Mouse (Mus musculus) forelimb bud, embryonic 11.5 days (tissue): ENCODE results near the gene Ifnar2.

Source experiments
- DNase-seq: peaks from one replicate; pipeline ENCODE4 v3.0.0-alpha.2; 2012; ENCODE audit warnings: low read depth, low spot score

The Ifnar2 gene

GRCm38 (mm10) chr16:91372577-91373472 lies at the start of gene Ifnar2:
Gene Ifnar2 (plus strand): TSS chr16:91372783.
- DNase-seq = peak; percentile 62

DNA sequence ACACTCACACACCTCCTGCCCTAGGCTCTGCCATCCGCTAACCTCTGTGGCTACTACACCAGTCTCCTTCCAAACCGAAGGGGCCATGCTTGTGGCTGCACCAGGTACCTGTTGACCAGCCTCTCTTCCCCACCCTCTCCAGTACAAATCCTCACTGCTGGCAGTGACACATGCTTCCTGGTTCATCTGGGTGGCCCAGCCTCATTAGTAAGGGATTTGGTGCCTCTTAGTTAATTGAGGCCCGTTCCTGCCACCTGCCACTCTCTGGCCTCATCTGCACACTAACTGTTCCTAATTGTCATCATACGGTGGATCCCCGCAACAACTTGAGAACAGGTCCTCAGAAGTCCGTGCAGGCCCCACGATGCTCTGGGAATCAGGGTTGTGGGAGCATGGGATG lies 45.0 kb upstream of the Ifnar2 start:
- DNase-seq = no peak

GRCm38 (mm10) chr16:91328922-91329321 lies 43.7 kb upstream of the Ifnar2 start:
- DNase-seq = no peak

GRCm38 (mm10) chr16:91330496-91330895 lies 42.1 kb upstream of the Ifnar2 start:
- DNase-seq = no peak

DNA sequence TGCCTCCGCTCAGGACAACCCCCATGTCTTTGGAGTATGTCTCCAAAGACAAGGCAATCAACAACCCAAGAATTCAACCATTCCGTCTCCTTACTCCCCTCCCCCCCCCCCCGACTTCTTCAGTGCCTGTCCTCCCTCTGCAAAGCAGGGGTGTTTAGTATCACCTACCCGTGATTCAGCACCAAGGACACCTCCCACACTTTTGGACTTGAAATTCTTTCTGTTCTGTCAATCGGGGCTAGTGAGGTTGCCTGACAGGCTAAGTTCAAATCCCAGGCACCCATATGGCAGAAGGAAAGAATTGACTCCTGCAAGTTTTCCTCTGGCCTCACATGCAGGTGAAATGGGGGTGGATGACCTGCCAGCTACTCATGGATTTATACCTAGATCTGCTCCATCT lies 41.4 kb upstream of the Ifnar2 start:
- DNase-seq = peak; percentile 62

GRCm38 (mm10) chr16:91332880-91333279 lies 39.7 kb upstream of the Ifnar2 start:
- no peak for DNase-seq

GRCm38 (mm10) chr16:91334190-91334893 lies 38.2 kb upstream of the Ifnar2 start:
- DNase-seq = no peak

GRCm38 (mm10) chr16:91336753-91337152 lies 35.8 kb upstream of the Ifnar2 start:
- DNase-seq = no peak

DNA sequence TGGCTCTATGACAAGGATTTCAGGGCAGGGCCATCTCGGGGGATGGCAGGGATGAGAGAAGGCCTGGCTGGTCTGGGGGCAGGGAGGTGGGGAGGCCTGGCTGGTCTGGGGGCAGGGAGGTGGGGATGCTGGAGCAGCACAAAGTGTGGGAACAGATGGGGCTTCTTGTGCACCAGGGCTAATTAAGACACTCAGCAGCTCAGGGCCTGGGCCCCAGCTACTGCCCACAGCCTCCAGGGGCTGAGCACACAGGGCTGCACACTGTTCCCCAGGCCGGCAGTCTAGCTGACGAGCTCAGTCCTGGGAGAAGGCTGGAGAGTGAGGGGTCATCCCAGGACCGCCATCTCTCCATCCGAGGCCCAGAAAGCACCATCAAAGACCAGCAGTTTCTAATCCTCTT lies 35.1 kb upstream of the Ifnar2 start:
- no peak for DNase-seq

- no peak for DNase-seq
Observed at GRCm38 (mm10) chr16:91346491-91346890, 26.1 kb upstream of the Ifnar2 start.

DNA sequence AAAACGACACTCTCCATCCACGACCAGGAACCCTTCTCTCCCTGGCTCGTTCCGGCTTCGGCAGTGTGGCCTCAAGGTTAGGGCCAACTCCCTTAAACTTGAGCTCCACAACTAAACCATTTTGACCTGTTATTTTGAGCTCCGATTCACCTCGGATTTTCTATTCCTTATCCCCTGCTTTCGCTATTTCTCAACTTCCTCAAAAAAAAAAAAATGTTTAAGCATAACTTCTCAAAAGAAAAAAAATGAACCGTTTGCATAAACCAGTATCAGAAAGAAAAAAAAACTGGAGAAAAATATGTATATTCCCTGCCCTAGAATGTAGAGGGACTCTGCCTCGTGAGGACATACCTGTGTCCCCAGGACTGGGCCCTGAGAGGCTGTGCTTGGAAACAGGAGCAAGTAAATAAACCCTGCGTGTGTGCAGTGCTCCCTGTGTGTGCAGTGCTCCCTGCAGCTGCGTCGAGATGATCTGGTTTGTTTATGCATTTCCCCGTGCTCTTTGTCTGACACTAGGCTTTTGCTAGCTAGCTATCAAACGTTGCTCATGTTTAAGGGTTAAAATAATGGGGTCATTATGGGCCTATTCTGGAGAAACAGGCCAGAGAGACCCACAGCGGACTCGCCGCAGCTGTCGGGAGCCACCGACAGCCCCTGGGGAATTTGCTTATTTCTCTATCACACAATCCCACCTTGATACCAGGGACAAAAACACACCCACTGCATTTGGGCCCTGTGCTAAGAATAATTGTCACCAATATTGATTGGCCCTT lies 24.9 kb upstream of the Ifnar2 start:
- no peak for DNase-seq

- DNase-seq = no peak
Observed at GRCm38 (mm10) chr16:91348264-91348565, 24.4 kb upstream of the Ifnar2 start.

DNA sequence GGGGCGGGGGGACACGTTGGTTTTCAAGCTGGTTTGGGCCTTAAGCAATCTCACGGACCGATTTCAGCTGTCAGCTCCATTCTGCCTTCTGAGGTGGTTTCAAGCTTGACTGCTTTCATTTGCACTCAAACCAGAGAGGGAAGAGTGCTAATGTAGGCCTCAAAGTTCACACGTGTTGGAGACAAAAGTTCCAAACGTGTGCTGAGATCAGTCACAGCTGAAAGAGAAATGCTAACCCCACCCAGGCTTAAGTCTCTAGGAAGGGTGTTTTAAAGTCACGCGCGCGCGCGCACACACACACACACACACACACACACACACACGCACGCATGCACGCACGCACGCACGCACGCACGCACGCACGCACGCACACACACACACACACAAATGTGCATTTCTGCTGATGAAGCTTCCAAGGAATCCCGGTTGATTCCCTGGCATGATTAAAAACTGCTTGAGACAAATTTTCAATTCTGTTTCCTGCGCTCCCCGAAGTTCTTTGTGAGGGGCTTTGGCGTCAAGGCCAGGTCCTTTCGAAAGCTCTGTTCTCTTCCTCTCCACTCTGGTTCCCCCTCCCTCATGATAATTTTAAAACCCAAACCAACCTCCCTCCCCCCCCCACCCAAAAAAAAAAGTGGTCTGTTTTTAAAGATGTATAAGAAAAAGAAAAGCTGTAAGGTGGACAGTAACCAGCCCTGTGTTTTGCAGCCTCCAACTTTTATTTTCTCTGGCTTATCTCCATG lies 23.8 kb upstream of the Ifnar2 start:
- no peak for DNase-seq

DNA sequence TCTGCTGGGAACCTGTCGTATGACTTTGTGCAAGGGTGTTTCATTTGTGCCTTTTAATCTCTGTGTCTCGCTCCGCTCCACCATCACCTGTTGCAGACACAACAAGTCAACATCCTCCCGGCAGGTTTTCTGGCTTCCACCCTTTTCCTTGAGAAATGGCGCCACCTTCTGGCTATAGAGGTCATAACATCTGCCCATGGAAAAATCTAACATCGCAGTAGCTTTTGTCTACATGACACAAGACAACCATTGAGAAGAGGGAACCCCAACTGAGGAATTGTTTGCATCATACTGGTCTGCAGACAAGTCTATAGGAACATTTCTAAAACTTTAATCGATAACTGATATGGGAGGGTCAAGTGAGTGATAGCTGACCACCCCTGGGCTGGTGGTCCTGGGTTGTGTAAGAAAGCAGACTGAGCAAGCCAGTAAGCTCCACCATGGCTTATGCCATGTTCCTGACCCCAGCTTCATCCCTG lies 20.5 kb upstream of the Ifnar2 start:
- peak; percentile 77 for DNase-seq

- DNase-seq = no peak
Observed at GRCm38 (mm10) chr16:91352749-91353148, 19.8 kb upstream of the Ifnar2 start.

DNA sequence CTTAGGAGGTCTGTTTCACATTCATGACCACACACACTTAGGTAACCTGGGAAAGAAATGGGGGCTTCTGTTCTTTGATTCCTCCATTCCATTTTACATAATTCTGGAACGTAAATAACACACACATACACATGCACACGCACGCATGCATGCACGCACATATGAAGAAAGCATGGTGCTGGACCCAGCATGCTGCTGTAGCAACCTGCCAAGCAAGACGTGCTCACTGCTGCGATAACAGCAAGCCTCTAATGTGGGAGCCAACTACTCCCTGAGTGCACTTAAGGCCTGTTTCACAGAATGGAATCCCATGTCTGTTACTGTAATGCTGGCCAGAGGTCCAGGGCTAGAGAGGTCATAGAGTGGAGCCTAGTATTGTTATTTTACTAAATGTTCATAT lies 19.4 kb upstream of the Ifnar2 start:
- no peak for DNase-seq

DNA sequence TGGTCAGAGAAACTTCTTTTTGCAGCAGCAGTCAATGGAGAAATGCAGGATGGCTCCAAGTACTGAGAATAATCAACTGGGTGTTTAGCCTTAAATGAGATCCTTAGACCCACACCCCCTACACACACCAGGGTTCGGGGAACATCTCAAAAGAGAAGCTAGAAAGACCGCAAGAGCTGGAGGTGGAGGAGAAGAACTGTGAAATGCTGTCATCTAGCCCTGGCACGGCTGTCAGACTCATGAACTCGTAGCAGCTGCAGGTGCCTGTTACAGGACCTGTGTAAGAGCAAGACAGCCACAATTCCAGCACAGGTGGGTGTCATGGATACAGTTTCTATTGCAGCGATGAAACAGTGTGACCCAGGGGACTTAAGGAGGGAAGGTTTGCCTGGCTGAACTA lies 18.9 kb upstream of the Ifnar2 start:
- DNase-seq = no peak

GRCm38 (mm10) chr16:91354599-91354998 lies 18.0 kb upstream of the Ifnar2 start:
- no peak for DNase-seq

DNA sequence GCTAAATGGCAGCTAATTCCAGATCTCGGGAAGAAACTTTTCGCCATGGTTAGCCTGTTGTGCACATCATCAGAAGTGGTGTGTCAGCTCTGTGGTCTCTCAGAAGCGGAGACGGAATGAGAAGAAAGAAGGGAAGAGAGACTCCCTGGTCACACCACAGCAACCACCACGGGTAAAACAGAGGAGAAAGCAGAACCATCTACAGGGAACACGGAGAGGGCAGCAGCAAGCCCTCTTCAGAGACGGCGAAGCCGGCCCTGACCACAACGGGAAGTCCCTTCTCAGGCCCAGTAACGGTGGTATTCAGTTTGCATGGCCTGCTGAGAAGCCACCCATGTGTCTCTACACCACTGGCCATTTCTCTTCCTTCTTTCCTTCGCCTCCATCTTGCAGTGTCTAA lies 17.4 kb upstream of the Ifnar2 start:
- no peak for DNase-seq

DNA sequence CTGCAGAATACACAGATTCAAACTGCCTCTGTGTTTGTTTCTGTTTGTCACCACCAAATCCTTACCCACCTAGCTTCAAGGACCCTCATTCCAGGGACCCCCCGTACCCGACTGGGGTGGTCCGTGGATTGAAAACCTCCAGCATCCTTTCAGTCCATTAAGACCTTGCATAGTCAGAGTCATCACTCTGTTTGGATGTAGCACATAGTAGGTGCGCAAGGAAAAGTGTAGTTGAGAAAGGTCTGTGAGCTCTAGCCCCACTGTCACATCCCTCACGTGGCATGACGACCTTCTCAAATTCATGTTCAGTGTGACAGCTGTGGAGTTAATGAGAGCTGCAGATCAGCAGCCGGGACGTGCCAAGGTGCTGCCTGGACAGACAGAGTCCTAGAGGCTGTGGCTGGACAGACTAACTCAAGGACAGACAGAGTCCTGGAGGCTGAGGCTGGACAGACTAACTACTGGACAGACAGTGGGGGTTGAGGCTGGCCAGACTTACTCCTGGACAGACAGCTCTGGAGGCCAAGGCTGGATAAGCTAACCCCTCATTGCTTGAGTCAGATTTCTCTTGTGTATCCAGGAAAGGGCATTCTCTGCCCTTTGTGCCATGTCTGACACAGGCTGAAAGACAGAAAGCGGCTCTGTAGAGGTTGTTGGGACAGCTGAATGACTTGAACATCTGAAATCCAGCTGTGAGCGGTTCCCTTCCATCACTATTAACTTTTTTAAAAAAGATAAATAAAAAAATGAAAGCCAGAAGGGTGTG lies 15.6 kb upstream of the Ifnar2 start:
- no peak for DNase-seq

DNA sequence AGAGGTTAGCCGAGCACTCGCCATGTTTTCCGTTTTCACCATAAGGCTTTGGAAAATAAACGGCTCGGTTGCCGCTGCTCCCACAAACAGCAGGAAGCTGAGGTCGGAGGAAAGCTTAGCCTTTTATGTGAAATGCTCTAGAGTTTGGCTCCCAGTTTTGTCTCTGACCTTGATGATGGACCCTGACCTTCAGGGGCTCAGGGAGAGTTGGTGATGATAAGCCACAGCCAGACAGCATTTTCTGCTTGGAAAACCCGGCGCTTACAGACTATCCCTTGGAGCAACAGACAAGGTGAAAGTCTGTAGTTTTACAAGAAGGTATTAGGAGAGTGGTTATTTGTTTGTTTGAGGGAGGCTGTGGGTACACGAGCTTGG lies 15.1 kb upstream of the Ifnar2 start:
- DNase-seq = no peak
